In genomic region chr6:38834727-38835126, GRCm38 (mm10) we compare ENCODE assay signal across 20 mouse cellular contexts. TPM values are rescaled to one million over a fixed set of nuclear protein-coding genes. Genes with fewer than 3 reads are reported as not detected.
A peak's percentile ranks its signal among the peaks of the same experiment; 100 is the strongest.
DNase-seq lines count a peak whose midpoint lies in the region; ATAC-seq and TF ChIP-seq lines count a peak whose summit lies in the region.
"Had no signal": no experiment of that assay in that cellular context is flagged by ENCODE, and none has a peak within 500 bp of the region (broad histone marks: within the 10 kb centered on the region; RNA-seq: fewer than 3 reads in every experiment).

No protein-coding gene starts in this region.

- H3K9me3 ChIP-seq in heart, embryonic 12.5 days (replicated peaks): no peaks in the 10 kb centered on the region
- H3K9me3 ChIP-seq in G1E (replicated peaks): no peaks in the 10 kb centered on the region
- no peaks in the 10 kb centered on the region for H3K9me3 ChIP-seq in liver, embryonic 15.5 days (replicated peaks)
- H3K9me3 ChIP-seq in hindbrain, embryonic 11.5 days (ENCODE audit: control insufficient read depth, low read length): no peaks in the 10 kb centered on the region
- H3K9me3 ChIP-seq: embryonic facial prominence, embryonic 12.5 days; limb, embryonic 12.5 days had no signal

- H3K27ac ChIP-seq in heart, embryonic 12.5 days (ENCODE audit: poor library complexity, severe bottlenecking): 0 out of 2 replicates have a peak overlapping the region, but pooled peaks have one; percentile 7
- peak overlapping the region; percentile 89 for H3K27ac ChIP-seq in liver, embryonic 15.5 days (replicated peaks)
- H3K27ac ChIP-seq in hindbrain, embryonic 11.5 days (ENCODE audit: low read depth, low read length): no peak overlapping the region
- H3K27ac ChIP-seq: embryonic facial prominence, embryonic 12.5 days; heart, adult 2 months; hindbrain, postnatal 0 days; limb, embryonic 12.5 days had no signal

- H3K27me3 ChIP-seq in heart, embryonic 12.5 days (replicated peaks): no peaks in the 10 kb centered on the region
- no peaks in the 10 kb centered on the region for H3K27me3 ChIP-seq in G1E (ENCODE audit: insufficient read depth, low read length)
- H3K27me3 ChIP-seq in liver, embryonic 15.5 days: no peaks in the 10 kb centered on the region
- no peaks in the 10 kb centered on the region for H3K27me3 ChIP-seq in hindbrain, embryonic 11.5 days (ENCODE audit: control insufficient read depth, insufficient read depth, low read length)
- H3K27me3 ChIP-seq: embryonic facial prominence, embryonic 12.5 days; limb, embryonic 12.5 days had no signal

- no peak for DNase-seq in heart, adult 9 months (ENCODE audit: low spot score in 2 of 2)
- DNase-seq in G1E (ENCODE audit: low spot score): no peak
- no peak for DNase-seq in hindbrain, embryonic 11.5 days (ENCODE audit: low spot score)
- DNase-seq in frontal cortex, adult 2 months (ENCODE audit: extremely low spot score in 1 of 2, low spot score in 1 of 2): no peak
- DNase-seq in frontal cortex, postnatal 10 days (ENCODE audit: low spot score in 2 of 2): no peak
- DNase-seq: adrenal gland, adult 2 months; cerebellum, adult 9-11 months; gastrocnemius, postnatal 10 days; heart, adult 2 months; heart, postnatal 36 days; kidney, adult 11 months; lung, embryonic 14.5 days; retina, postnatal 1 day; thymus, postnatal 14 days had no signal

- H3K4me1 ChIP-seq in heart, embryonic 12.5 days (replicated peaks): peaks cover 54% of the 10 kb centered on the region
- H3K4me1 ChIP-seq in G1E (ENCODE audit: insufficient read depth, low read depth, low read length): peaks cover 72% of the 10 kb centered on the region
- peaks cover 91% of the 10 kb centered on the region for H3K4me1 ChIP-seq in liver, embryonic 15.5 days (replicated peaks)
- no peaks in the 10 kb centered on the region for H3K4me1 ChIP-seq in hindbrain, embryonic 11.5 days (replicated peaks; ENCODE audit: control insufficient read depth, insufficient read depth, low read length)

- H3K36me3 ChIP-seq in heart, embryonic 12.5 days: peaks cover 2% of the 10 kb centered on the region; the same call in 1 of the 2 replicates
- peaks cover 30% of the 10 kb centered on the region for H3K36me3 ChIP-seq in G1E (replicated peaks)
- peaks cover 46% of the 10 kb centered on the region for H3K36me3 ChIP-seq in liver, embryonic 15.5 days (replicated peaks)
- H3K36me3 ChIP-seq in hindbrain, embryonic 11.5 days (ENCODE audit: control insufficient read depth, insufficient read depth, low read length): no peaks in the 10 kb centered on the region
- H3K36me3 ChIP-seq: embryonic facial prominence, embryonic 12.5 days had no signal

- no peak for TF ChIP-seq CTCF in G1E (IDR thresholded peaks at IDR 0.05; ENCODE audit: low read depth, low read length)

- H3K4me3 ChIP-seq in heart, embryonic 12.5 days: no peak overlapping the region
- H3K4me3 ChIP-seq in G1E (ENCODE audit: low read depth, low read length): peak overlapping the region; percentile 25; the same call in 1 of the 2 replicates
- H3K4me3 ChIP-seq in liver, embryonic 15.5 days (replicated peaks): no peak overlapping the region
- H3K4me3 ChIP-seq in hindbrain, embryonic 11.5 days (ENCODE audit: low read depth, low read length): no peak overlapping the region
- H3K4me3 ChIP-seq: embryonic facial prominence, embryonic 12.5 days; heart, adult 2 months; limb, embryonic 12.5 days had no signal

- no peak overlapping the region for H3K9ac ChIP-seq in heart, embryonic 12.5 days
- H3K9ac ChIP-seq in liver, embryonic 15.5 days: peak overlapping the region; percentile 28; the same call in 1 of the 2 replicates
- no peak overlapping the region for H3K9ac ChIP-seq in hindbrain, embryonic 11.5 days (ENCODE audit: low read depth, low read length)
- H3K9ac ChIP-seq: embryonic facial prominence, embryonic 12.5 days; limb, embryonic 12.5 days; lung, embryonic 14.5 days had no signal

- 60% methylated on average over 2 of the region's 2 CpGs for WGBS in heart, embryonic 12.5 days
- WGBS in liver, embryonic 15.5 days (ENCODE audit: insufficient replicate concordance): 24% methylated on average over 2 of the region's 2 CpGs
- 84% methylated on average over 2 of the region's 2 CpGs for WGBS in hindbrain, embryonic 11.5 days

- no peak for ATAC-seq in heart, embryonic 12.5 days (ENCODE audit: insufficient number of reproducible peaks, low FRiP score)
- ATAC-seq in G1E (ENCODE audit: extremely low read depth, insufficient number of reproducible peaks, low FRiP score, poor library complexity, severe bottlenecking): no peak
- peak; percentile 55 for ATAC-seq in erythroblast, adult 5-6 weeks (replicated peaks; ENCODE audit: low FRiP score, poor library complexity, severe bottlenecking)
- ATAC-seq in liver, embryonic 15.5 days (ENCODE audit: insufficient read depth): peak; percentile 65
- no peak for ATAC-seq in hindbrain, embryonic 11.5 days (ENCODE audit: low FRiP score)
- ATAC-seq: hindbrain, postnatal 0 days had no signal

- H3K4me2 ChIP-seq in heart, embryonic 12.5 days: no peak overlapping the region
- peak overlapping the region; percentile 57 for H3K4me2 ChIP-seq in liver, embryonic 15.5 days
- no peak overlapping the region for H3K4me2 ChIP-seq in hindbrain, embryonic 11.5 days (replicated peaks; ENCODE audit: low read depth, low read length)
- H3K4me2 ChIP-seq: embryonic facial prominence, embryonic 12.5 days; limb, embryonic 12.5 days; lung, embryonic 14.5 days had no signal

RNA-seq across cellular contexts. Expression of gene Tbxas1, which starts 40.5 kb away (rescaled TPM):
- 3.4 and 4.0 TPM in 2 replicates for polyA plus RNA-seq in heart, embryonic 12.5 days (2016; fragmentation: Nextera tagmentation; extraction: Ambion mirVana)
- 8.1 and 13.2 TPM in 2 replicates for total RNA-seq in G1E (2014; fragmentation: Nextera tagmentation)
- 3.2 and 3.5 TPM in 2 replicates for total RNA-seq in G1E (2017)
- polyA plus RNA-seq in G1E (2012): 1.2 TPM in 2 replicates
- 55.9 and 63.7 TPM in 2 replicates for total RNA-seq in erythroblast, adult 5-6 weeks (2015; ENCODE audit: low replicate concordance)
- 83.5 and 85.7 TPM in 2 replicates for total RNA-seq in erythroblast, adult 5-6 weeks (2017; ENCODE audit: low replicate concordance)
- 9.0 and 10.4 TPM in 2 replicates for polyA plus RNA-seq in liver, embryonic 15.5 days (2015; fragmentation: Nextera tagmentation; extraction: Ambion mirVana)
- polyA plus RNA-seq in hindbrain, embryonic 11.5 days (2014; fragmentation: Nextera tagmentation; extraction: Ambion mirVana): 0.69 and 1.4 TPM in 2 replicates
- 1.6 and 2.4 TPM in 2 replicates for polyA plus RNA-seq in frontal cortex, adult 2 months (2012; rRNA removed)

RNA-seq across cellular contexts. Expression of gene Hipk2, which starts 41.2 kb away (rescaled TPM):
- polyA plus RNA-seq in heart, embryonic 12.5 days (2016; fragmentation: Nextera tagmentation; extraction: Ambion mirVana): 12.5 and 15.2 TPM in 2 replicates
- total RNA-seq in G1E (2014; fragmentation: Nextera tagmentation) (97.9 and 113 TPM in 2 replicates), G1E (2017) (4.6 and 5.5 TPM in 2 replicates)
- 37.6 and 39.6 TPM in 2 replicates for polyA plus RNA-seq in G1E (2012)
- total RNA-seq in erythroblast, adult 5-6 weeks (2015; ENCODE audit: low replicate concordance): 127 and 168 TPM in 2 replicates
- total RNA-seq in erythroblast, adult 5-6 weeks (2017; ENCODE audit: low replicate concordance): 72.9 and 90.6 TPM in 2 replicates
- polyA plus RNA-seq in liver, embryonic 15.5 days (2015; fragmentation: Nextera tagmentation; extraction: Ambion mirVana): 18.0 and 23.4 TPM in 2 replicates
- 26.6 and 38.4 TPM in 2 replicates for polyA plus RNA-seq in hindbrain, embryonic 11.5 days (2014; fragmentation: Nextera tagmentation; extraction: Ambion mirVana)
- 22.6 and 23.8 TPM in 2 replicates for polyA plus RNA-seq in frontal cortex, adult 2 months (2012; rRNA removed)

Comparison
In these comparisons a context has a peak if more than half of its experiments do, and no peak if none do; other contexts are left out.
1. ATAC-seq: peak in erythroblast, adult 5-6 weeks (single experiment) and liver, embryonic 15.5 days (single experiment); none in heart, embryonic 12.5 days (single experiment), G1E (single experiment) and hindbrain, embryonic 11.5 days (single experiment).